Mouse (Mus musculus) CD4-positive, CD25-positive, alpha-beta regulatory T cell, adult 4 months (primary cell): ENCODE data around the gene Skint1. TPM values are rescaled to one million over a fixed set of nuclear protein-coding genes. Genes with fewer than 3 reads are reported as not detected.
"Not testable (repeated sequence)": the region's sequence is repeated elsewhere in the genome, so short reads cannot be mapped to it uniquely, and the experiment has no call there.

Source experiments
- ATAC-seq: one replicate; pipeline ENCODE4 v1.8.0; 2017
- polyA plus RNA-seq, 2 experiments: library from polyadenylated mRNA; unstranded; fragments of 100-300 nt; shearing (Covaris generic); gene quantifications; one replicate each; pipeline ENCODE4 v1.2.1; 2017

Gene Skint1
- polyA plus RNA-seq, result not detected

DNA sequence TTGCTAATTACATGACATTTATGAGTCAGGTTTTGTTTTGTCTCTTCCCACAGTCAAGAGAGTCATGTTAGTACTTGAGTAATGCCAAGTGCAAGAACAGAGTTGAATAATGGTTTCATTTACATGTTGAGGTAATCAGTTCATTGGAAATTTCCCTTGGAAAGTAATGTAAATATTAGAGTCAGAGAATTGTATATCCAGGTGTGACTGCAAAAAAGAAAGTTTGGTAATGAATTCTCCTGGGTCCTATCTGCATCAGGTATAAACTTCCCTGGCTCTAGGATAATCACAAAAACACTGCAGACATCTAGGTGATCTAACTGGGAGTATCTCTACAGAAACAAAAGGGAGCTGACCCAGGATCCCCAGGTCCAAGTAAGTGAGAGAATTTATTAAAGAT is at the start of gene Skint1:
Gene Skint1 (plus strand): TSS at position 301 of the 400 bp plus-strand sequence.
- ATAC-seq, result no peak

DNA sequence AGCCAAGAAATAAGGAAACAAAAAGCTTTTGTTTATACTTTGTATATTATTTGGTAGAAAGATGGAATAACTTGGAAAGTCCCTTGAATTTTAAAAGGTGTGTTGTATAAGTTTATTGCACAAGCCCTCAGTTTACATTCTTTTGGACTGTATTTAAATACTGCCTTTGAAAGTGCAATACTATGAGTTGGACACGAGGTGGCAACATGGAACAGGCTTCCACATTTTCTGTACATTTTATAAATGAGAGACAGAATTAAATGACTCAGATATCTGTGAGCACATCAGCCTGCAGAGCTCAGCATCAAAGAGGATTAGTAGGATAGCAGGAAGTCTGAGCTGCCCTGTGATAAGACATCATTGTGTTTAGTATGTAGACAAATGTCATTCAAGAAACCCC is 44.8 kb upstream of the Skint1 start:
- no peak for ATAC-seq

DNA sequence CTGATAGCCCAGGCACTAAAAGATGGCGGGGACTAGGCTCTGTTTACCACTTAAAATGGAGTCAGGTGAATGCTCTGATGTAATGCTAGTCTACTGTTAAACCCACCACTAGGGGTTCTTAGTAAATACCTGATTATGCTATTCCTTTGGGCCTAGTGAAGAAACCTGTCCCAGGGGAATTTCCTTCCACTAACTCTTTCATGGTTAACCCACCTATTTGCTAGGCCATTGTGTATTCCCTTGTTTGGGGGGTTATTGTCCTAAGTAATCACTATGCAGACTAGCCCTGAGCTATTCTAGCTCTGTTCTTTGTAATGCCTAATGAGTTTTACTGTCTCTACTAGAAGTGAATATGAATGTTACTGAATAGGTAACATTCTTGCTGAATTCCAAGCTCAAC is 42.8 kb upstream of the Skint1 start:
- ATAC-seq, result not testable (repeated sequence)

DNA sequence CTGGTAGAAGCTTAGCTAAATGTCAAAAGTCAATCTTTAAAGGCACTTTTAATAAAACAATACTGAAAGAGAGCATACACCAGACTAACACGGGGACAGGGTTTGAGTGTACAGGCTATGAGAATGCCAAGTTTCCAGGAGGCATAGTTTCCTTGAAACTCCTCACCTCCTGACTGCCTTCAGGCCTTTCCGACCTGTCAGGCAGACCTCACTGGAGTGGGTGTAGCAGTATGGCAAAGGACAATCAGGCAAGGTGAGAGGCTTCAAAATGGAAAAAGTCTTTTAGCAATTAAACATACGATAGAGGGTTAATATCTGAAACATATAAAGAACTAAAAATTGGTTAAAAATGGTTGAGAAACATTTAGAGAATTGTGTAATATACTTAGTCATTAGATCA is 42.4 kb upstream of the Skint1 start:
- ATAC-seq, result no peak

GRCm38 (mm10) chr4:111972623-111973022 is 33.4 kb upstream of the Skint1 start, which contains the start of gene Skint7:
Skint7 (plus strand) TSS chr4:111972923.
- no peak for ATAC-seq

DNA sequence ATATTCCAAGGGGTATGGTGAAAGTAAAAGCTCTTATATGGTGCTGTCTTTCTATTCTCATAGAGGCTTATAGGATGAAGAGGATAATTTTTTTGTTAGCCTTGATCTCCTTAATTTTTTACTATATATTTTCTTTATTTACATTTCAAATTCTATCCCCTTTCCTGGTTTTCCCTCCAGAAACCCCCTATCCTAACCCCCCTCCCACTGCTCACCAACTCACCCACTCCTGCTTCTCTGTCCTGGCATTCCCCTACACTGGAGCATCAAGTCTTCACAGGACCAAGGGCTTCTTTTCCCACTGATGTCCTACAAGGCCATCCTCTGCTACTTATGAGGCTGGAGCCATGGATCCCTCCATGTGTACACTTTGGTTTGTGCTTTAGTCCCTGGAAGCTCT is 65.6 kb downstream of the Skint1 start, which contains the start of gene Skint4:
Gene Skint4 (plus strand): TSS at position 301 of the 400 bp plus-strand sequence.
- no peak for ATAC-seq

Other genes with a start within 250 kb of the Skint1 start
- gene Slc5a9, start 103.4 kb upstream of the Skint1 start, polyA plus RNA-seq, result not detected
- not detected for gene Skint8, start 86.9 kb upstream of the Skint1 start, polyA plus RNA-seq
- gene Skint7, start 33.3 kb upstream of the Skint1 start, polyA plus RNA-seq, result not detected
- gene Skint4, start 65.7 kb downstream of the Skint1 start, polyA plus RNA-seq, result not detected
- gene Skint3, start 226.0 kb downstream of the Skint1 start, polyA plus RNA-seq, result not detected